Mouse (Mus musculus) erythroid progenitor cell, adult 5-6 weeks (primary cell): ENCODE measurements around the gene Cradd. TPM values are rescaled to one million over a fixed set of nuclear protein-coding genes. Genes with fewer than 3 reads are reported as not detected.

Source experiments
- ATAC-seq: replicated peaks from 2 replicates; pipeline ENCODE4 v1.8.0; 2016; ENCODE audit warnings: moderate number of reproducible peaks, mild to moderate bottlenecking, moderate TSS enrichment, inconsistent platforms; ENCODE audit not compliant: poor library complexity, low FRiP score, severe bottlenecking
- total RNA-seq, 2 experiments: library from RNA; stranded (forward) in 1 of 2; stranded (reverse) in 1 of 2; fragments of 150-400 nt in 1 of 2; fragments of 186-747, 209-891 nt in 1 of 2; gene quantifications; 2 replicates each; pipeline versions ENCODE4 v1.2.3 to v1.2.4; 2015 to 2017; ENCODE audit warnings: low replicate concordance in 2 of 2

Cradd gene
- total RNA-seq, 2 experiments from 2014 or later, result 0.84 to 1.5 TPM

DNA sequence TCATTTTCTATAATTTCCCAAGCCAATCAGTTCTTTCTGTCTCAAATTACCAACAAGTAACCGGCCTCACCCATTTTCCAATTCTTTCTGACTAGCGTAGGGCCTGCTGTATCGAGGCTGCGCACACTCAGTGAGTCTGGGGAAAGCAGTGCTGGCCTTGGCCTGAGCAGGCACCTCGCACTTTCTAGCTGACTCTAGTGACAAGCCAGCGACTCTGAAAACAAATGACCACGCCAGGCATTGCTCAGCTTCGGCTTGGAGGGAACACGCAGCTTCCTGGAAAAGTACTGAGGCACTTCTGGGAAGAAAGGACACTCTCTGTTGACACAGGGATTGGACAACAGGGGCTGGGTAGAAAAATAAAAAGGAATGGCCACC, 105.3 kb downstream of the Cradd start:
- no peak for ATAC-seq

DNA sequence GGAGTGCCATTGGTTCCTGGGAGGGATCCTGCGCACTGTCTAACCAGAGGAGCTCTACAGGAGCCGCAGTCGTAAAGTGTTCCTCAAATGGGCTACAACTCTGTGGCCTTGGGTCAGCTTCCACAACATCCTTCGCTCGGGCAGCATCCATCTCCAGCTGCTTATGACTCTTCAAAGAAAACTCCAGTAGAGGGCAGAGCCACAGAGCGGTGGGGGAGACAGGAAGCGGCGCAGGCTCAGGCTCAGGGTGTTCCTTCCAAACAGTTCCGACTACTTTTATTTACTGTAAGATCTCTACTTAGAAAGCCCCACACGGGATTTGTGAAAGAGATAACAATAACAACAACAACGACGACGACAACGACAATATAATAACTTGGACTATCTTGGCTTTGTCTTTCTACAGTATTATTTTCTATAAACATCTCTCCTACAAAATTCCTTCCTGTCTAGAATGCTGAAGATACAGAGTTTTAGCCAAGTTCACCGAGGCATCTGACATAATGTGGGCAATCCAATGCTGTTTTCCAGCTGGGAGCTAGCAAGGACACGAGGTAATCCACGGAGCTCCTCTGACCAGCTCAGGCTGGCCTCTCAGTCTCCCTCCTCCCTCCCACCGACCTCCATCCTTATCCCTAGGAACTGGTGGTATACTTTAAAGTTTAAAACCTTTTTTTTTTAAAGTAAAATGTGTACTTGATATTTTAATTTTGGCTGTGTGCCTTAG, 105.8 kb downstream of the Cradd start:
- no peak for ATAC-seq

- no peak for ATAC-seq
Observed at GRCm38 (mm10) chr10:95215324-95215723, 108.6 kb downstream of the Cradd start.

- ATAC-seq, result no peak
Observed at GRCm38 (mm10) chr10:95213820-95214219, 110.1 kb downstream of the Cradd start.

GRCm38 (mm10) chr10:95213311-95213710, 110.6 kb downstream of the Cradd start:
- no peak for ATAC-seq

GRCm38 (mm10) chr10:95211660-95212059, 112.3 kb downstream of the Cradd start:
- ATAC-seq, result no peak

DNA sequence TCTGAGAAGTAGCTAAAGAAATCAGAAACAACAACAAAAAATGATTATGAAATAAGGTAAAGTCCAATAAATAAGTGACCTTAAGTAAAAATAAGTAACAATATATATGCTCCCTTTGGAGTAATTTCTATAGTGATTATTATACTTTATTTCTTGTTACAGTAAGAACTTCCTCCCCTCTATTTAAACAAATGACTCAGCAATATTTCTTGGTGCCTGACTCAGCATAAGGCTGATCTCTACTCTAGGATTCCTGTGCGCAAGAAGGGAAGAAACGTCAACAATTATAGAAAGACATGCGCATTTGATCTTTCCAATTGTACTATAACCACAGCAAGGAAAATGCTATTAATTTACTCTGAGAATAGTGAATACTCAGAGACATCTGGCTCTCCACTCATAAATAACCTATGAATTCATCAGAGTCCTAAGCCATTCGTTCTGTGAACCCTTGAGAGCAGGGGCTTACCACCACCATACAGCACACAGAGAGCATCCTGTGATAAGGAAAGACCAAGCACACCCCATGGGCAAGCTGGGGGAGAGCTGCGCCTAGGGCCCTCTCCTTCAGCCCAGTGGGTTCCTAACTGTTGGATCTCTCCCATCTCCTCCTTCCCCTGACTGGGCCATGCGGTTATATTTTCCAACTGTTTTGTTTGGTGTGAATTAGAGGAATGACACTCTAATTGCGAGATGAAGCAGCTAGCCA, 113.1 kb downstream of the Cradd start:
- no peak for ATAC-seq

DNA sequence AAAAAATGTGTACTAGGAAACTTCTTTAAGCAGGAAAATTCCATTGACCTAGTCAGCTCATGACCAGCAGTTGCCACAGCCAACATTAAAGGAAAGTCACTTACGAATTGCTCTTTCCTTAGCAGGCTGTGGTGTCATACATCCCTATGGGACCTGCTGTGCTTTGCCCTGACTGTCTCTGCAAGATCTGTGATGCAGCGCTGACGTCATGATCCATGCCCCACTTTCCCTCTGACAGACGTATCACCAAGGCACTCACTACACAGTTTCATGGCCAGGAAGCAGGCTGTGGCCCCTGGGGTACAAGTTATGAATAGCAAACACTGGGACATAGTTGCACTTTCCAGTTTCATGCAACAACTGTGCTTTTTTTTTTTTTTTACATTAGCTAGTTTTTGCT, 113.8 kb downstream of the Cradd start:
- no peak for ATAC-seq

DNA sequence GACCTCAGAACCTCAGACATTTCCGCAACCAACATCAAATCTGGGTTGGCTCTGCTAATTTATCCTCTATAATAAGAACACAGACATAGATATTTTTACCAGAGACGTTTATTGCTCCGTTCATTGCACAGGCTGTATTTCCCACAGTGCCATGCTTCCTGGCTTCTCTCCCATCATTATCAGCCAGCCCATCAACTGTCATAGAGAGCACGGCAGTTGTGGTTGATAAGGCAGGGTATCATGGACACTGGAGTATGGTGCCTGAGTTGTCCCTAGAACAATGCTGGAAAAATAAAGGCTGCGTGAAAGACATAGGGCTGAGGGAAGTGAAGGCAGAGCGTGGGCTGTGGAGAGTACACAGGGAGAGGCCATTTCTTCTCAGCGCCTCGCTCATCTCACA, 116.5 kb downstream of the Cradd start:
- no peak for ATAC-seq

GRCm38 (mm10) chr10:95201514-95201913, 122.4 kb downstream of the Cradd start:
- no peak for ATAC-seq

GRCm38 (mm10) chr10:95200323-95200722, 123.6 kb downstream of the Cradd start:
- no peak for ATAC-seq

DNA sequence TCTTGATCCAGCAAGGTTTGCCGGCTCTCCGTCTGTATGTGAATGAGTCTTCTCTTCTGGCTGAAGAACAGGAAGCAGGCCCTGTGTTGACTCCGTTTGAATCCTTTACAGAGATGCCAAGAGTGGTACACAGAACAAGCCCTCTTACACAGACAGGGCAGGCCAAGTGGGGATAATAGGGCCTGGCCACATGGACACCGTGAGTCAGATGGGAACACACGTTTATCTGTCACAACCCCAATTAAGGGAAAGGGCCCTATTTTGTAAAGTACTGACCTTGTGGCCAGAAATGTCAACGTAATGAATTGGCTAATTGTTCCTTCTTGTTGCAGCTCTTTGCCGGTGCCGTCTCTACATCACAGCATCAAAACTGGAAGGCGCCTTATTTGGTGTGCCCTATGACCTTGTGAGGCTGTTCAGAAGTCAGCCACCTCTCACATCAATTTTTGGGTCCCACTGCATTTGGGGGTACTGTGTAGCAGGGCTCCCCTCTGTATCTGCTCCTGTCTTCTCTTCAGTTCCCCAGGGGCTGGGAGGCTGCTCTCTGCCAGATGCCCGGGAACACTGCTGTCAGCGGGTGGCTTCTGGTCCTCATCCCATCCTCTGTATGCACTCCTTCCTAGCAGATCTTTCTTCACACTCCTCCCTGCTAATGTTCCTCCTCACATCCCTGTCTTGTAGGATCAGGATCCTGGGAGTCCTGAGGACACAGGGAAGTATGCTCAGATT, 124.2 kb downstream of the Cradd start:
- ATAC-seq, result no peak

DNA sequence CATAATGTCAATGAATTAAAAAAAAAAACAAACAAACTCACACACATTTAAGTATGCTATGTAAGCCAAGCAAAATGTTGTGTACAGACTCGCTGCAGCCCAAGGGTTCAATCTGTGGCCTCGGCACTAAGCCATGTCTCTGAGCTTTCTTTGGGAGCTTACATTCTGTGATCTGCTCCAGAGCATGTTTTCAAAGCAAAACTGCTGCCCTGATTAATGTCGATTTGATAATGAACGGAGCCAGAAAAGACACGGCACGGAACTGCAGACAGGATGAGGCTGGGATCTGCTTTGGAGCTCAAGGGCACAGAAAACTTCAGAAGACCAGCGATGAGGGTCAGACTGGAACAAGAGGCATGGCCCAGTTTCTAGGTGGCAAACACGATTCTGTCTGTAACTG, 126.6 kb downstream of the Cradd start:
- ATAC-seq, result no peak

DNA sequence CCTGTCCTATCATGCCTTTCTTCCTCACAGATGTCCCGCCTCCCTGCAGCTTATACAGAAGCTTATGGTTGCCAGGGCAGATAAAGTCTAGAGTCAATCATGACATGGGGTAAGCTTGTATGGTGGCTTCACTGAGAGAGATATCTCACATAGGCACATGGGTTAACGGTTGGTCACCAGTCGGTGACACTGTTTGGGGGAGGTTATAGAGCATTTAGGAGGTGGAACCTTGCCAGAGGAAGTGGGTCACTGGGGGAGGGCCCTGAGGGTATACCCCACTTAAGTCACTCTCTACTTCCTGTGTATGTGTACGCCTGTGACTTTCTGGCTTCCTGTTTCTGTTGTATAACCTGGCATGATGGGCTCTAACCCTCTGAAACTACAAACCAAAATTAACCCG, 128.2 kb downstream of the Cradd start:
- ATAC-seq, result no peak

- no peak for ATAC-seq
Observed at GRCm38 (mm10) chr10:95194776-95195175, 129.2 kb downstream of the Cradd start.

- no peak for ATAC-seq
Observed at GRCm38 (mm10) chr10:95193875-95194281, 130.1 kb downstream of the Cradd start.

GRCm38 (mm10) chr10:95191881-95192280, 132.1 kb downstream of the Cradd start:
- ATAC-seq, result no peak; the same call in 1 of the 2 replicates

DNA sequence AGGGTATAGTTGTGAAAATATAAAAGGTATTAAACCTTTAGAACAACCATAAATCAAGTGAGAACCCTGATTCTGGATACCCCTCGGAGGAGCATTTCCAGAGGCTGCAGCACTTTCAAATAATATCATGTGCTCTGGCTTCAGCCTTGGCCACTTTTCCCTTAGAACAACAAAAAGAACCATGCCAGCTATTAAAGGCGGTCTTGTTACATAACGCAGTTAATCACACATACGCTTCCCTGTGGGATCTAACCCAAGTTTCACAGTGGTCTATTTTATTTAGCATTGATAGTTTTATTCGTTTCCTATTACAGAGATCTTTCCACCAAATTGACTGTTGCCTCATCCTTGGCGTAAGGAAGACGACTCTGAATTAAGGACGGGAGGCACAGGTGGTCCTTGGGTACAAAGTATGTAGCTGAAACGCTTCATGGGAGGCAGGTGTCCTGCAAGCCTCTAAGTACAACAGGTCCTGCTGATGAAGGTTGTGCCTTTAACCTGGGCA, 132.7 kb downstream of the Cradd start:
- ATAC-seq, result no peak

GRCm38 (mm10) chr10:95189550-95190211, 134.3 kb downstream of the Cradd start:
- ATAC-seq, result no peak

DNA sequence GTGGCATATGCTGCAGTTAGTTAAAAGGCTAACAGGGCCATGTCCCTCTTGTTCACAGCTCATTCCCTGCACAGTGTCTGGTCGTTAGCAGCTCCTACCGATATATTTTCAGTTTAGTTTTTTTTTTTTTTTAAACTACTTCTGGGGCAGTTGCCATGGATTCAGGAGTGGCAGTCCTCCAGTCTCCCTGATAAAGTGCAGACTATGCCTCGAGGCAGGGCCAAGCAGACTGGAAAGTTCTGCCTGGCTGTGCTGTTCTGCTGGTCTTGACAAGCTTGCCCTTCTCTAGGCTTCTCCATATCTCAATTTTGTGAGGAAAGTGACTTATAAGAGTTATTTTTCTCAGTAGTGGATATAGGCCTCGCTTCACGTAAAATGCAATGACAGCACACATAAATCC, 139.7 kb downstream of the Cradd start:
- no peak for ATAC-seq
